Mouse (Mus musculus) layer of hippocampus, postnatal 10 days (tissue): Measurements from ENCODE around the gene Gm8765. TPM values are rescaled to one million over a fixed set of nuclear protein-coding genes. Genes with fewer than 3 reads are reported as not detected.
"Not testable (repeated sequence)": the region's sequence is repeated elsewhere in the genome, so short reads cannot be mapped to it uniquely, and the experiment has no call there.

Source experiments
- DNase-seq, 2 experiments: peaks; one replicate each; pipeline ENCODE4 v3.0.0; 2021; ENCODE audit warnings: low spot score in 2 of 2
- long read RNA-seq: library from polyadenylated mRNA; stranded (forward); transcript quantifications from one replicate; pipeline ENCODE4 v2.0.0, GENCODE M21; 2023
- microRNA-seq, 2 experiments: library from miRNA; unstranded; fragments of <30 nt; microRNA quantifications; one replicate each; pipeline ENCODE4 v1.2.0; 2021
- total RNA-seq, 2 experiments: library from RNA; stranded (reverse); gene quantifications; 2 replicates each; pipeline ENCODE4 v1.2.3; 2021

The Gm8765 gene
- not detected for total RNA-seq
- long read RNA-seq, result 0 reads

DNA sequence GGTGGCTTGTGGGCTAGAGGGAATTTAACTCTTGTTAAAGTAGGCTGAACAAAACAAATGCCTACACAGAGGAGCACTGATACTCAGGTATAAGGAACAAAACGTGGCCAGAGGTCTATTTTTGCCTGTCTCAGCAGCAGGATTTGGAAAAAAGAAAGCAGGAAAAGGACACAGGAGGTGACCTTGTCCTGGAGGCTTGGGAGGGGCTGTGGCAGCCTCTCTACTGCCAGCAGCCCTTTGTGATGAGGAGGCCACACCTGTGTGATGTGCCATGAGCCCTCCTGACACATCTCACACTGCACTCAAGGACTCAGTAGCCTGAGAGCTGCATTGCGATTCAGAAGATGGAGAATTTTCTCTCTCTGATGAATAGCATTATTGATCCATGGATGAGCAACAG is at the start of gene Gm8765:
TSS of gene Gm8765 (plus strand) at position 301 of the 400 bp plus-strand sequence.
- DNase-seq, result not testable (repeated sequence)

DNA sequence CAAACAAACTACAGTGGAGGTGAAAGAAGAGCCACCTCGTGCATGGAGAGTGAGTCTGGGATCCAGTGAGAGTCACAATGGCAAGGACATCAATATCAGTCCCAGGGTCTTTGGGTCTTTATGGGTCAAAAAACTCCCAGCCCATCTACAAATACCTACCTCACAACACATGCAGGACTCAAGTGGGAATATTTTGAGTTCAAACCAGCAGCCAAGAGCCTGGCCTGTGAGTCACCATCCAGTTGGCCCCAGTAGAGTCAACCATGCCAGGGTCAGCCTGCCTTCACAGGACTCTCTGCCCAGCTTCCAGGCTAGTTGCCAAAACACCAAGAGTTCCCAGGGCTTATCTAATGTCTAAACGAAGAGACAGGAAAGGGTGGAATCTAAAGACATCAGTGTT is 49.3 kb upstream of the Gm8765 start:
- DNase-seq, result not testable (repeated sequence)

- DNase-seq, result not testable (repeated sequence)
These were observed 52.2 kb downstream of the Gm8765 start for GRCm38 (mm10) chr13:50750282-50750681.

GRCm38 (mm10) chr13:50751732-50752131 is 53.6 kb downstream of the Gm8765 start:
- DNase-seq, result no peak

- DNase-seq, result not testable (repeated sequence)
These were observed 54.8 kb downstream of the Gm8765 start for GRCm38 (mm10) chr13:50752961-50753360.

Small RNA genes lying within 50 kb of the gene (microRNA-seq; reads per million reads assigned to microRNA genes)
- 0 reads per million in 2 experiments for gene Gm23952

Other genes starting within 250 kb of the Gm8765 start
- gene Nutm2, start 231.0 kb upstream of the Gm8765 start, total RNA-seq, result not detected
- gene Gm904, start 55.1 kb upstream of the Gm8765 start, total RNA-seq, result not detected